Mouse (Mus musculus): ENCODE results near the gene Dnah7a.
A peak's percentile ranks its signal among the peaks of the same experiment; 100 is the strongest.
"Not testable (repeated sequence)": the region's sequence is repeated elsewhere in the genome, so short reads cannot be mapped to it uniquely, and the experiment has no call there.

Dnah7a gene

DNA sequence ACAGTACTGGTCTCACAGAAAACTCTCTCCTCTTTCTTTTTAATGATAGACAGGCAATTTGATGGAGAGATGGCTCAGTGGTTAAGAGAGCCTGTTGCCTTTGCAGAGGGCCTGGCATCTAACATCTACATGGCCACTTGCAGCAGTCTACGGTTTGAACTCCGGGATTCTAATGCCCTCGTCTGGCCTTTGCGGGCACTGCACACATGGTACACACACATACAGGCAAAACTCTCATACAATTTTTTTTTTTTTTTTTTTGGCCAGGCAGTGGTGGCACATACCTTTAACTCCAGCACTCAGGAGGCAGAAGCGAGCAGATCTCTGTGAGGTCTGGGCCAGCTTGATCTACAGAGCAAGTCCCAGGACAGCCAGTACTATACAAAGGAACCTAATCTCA, 2.4 kb downstream of the Dnah7a start:
- no peak for DNase-seq (ENCODE audit: low spot score)

DNA sequence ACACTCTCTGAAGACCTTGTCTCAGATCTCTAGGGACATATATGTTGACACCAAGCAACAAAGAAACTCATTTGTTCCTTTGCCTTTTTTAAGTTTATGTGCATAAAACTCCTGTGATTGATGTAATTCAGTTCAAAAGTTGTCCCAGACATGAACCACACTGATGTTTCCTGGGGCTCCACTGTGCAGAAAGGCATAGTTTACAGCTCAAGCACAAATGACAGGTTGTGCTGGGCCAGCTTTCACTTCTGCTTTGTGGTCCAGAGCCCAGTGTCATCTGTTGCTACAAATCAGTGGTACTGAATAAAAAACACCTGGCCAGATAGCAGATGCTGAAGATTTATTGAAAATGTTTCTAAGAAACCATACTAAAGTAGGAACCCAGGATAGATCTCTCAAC, 42.3 kb downstream of the Dnah7a start:
- not testable (repeated sequence) for DNase-seq (ENCODE audit: low spot score)

DNA sequence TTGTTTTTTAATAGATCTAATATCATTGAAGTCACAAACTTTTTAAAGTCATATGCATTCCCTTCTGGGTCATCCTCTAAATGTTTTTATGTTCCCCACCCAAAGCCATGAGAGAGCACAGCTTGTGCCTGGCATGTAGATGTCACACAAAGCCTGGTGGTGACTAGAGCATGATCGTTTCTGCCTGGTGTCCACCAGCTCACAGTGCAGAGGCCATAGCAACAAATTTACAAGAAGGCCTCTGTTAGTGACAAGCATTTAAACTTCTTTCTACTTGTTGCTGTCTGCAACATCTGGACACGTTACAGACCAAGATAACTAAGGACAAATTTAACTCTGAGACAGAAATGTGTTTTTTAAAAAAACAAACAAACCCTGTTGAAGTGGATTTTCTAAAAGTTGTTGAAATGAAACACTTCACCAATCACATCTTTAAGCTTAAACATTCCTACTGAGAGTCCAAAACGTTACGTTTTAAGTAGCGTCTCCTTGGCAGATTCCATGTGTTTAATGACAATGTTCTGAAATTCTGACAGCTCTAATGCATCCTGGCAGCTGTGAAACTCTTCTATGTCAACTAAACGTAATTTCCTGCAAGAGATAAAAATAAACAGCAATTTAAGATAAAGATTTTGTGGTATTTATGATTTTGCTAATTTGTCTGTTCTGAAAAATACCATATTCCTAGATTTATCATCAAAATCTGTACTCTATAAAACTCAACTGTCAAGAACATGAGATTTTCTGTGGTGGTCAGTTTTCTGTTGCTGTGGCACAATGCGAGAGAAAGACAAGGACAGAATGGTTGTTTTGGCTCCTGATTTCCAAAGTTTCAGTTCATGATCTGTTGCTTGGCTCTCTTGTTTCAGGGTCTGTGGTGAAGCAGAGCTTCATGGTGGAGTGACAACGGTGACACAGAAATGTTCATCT, 66.5 kb downstream of the Dnah7a start:
- no peak for DNase-seq (ENCODE audit: low spot score)

DNA sequence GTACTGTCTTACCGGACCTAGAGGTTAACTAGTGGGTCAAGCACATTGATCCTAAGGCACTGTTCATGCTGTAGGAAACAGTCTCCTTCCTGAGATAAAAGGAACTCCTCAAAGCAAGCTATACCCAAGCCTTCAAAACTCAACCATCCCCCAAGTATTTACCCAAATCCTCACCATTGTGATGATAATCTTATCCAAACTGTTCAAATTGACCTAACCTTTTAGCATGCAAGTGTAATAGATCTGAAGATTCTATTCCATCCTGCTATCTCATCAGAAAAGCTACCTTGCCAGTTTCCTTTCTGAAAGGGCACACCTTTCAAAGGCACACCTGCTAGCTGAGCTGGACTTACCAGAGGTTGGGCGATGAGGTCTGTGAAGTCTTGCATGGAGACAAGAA, 70.9 kb downstream of the Dnah7a start:
- not testable (repeated sequence) for DNase-seq (ENCODE audit: low spot score)

DNA sequence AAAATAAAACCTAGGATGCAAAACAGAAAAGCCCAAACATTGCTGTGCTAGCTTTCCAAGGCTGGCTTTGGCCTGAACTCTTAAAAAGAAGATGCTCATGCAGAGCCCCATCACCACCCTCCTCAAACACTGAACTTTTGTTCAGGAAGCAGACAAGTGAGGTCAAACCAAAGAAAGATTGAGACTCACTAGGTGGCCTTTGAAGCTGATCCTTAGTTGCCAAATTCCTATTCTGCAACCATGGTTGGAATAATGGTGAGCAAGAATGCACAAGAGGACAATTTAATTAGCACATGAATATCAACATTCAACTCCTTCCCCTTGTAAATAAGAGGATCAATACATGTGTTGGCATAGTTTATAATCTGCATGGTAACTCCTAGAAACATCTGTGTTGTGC, 74.5 kb downstream of the Dnah7a start:
- not testable (repeated sequence) for DNase-seq (ENCODE audit: low spot score)

DNA sequence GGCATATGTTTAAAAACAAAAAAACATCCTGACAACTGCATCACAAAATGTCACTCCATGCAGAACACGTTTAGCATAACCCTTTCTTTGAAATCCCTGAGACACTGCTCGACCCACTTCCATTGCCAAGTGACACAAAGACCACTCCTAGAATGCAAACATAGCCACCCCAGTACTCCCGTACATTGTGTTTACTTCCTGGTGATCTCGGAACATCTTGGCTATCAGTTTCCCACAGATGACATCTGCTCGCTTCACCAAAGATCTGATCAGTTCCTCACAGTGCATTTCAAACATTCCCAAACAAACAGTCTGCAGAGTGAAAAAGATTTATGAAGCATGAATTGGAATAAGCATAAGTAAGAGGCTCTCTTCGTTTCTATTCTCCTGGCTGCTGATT, 76.6 kb downstream of the Dnah7a start:
- no peak for DNase-seq (ENCODE audit: low spot score)

DNA sequence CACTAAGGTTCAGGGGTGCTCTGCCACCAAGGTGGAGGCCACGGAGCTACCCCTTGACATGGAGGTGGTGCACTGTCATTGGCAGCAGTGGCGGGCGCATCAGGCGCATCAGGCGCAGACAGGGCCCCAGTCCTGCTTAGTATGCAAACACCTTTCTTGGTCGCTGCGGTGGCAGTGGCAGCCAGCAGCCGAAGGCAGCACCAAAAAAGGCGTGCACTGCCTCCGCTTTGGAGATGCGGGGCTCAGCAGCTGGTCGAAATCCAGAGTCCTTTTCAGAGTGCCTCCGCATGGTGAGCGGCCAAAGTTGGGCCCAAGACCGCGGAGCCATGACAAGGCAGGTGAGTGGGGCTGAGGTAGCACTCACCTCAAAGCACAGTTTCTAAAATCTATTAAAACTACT, 93.1 kb downstream of the Dnah7a start:
- DNase-seq (ENCODE audit: low spot score): no peak

DNA sequence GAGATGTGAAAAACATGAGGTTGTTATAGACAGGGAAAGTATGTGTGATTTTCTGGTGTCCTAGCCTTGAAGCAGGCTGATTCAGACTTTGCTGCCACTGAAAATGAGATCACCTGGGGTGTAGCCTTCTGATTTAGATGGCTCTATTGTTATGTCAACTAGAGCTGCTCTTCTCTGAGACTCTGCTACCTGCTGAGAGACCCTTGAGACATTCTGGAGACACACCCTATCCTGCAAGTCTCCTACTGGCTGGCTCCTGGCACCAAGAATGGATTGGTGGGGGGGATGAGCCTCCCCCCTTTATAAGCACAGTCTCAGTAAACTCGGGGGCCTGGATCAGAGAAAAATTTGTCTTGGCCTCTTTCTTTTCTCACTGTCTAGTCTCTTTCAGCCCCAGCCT, 125.3 kb downstream of the Dnah7a start:
- DNase-seq (ENCODE audit: low spot score): not testable (repeated sequence)

DNA sequence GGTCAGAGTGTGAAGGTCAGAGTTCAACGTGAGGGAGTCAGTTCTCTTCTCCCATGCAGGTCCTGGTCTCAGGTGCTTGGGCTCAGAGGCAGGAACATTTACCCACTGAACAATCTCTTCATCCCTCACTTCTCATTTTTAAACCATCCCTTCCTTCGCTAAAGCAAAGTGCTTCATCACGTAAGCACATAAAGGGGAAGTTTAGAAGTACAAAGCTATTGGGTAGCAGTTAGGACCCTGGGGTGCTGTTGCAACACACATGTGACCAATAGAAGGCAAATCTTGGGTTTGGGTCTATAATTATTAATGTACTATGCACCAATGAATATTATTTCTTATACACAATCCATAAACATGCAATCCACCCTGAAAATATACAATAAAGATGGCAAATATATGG, 148.7 kb downstream of the Dnah7a start:
- DNase-seq (ENCODE audit: low spot score): not testable (repeated sequence)

DNA sequence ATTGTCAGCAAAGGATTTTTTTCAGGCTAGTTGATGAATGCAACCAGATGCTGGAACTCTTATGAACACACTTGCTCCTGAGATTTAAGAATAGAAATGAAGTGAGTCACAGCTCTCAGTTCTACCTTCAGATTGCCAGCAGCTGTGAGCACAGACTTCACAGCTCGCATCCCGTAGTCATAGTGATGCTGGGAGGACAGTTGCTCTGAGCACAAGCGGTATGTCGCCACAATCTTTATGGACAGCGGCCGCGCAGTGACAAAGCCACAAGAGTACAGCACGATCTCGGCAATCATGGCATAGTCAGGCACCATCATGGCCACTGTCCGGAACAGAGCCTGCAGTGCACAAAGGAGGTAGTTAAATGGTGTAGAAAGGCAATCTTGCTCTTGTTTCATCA, 159.6 kb downstream of the Dnah7a start:
- DNase-seq (ENCODE audit: low spot score): peak; percentile 0

DNA sequence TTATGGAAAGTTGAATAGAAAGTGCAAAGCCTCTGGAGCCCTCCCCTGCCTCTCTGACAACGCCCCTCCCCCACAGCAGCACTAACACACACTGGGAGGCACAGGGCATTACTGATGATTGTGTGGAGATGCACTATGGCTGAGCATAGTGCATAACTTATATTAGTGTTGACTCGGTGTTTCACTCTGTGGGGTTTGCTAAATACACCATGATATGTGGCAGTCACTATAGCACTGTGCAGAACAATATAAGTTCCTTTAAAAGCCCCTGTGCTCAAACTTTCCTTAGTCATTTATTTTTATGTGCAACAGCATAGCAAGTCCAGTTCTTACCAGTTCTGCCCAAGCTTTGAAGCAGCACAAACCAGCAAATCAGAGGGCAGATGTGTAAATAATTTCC, 168.2 kb downstream of the Dnah7a start:
- DNase-seq (ENCODE audit: low spot score): not testable (repeated sequence)

DNA sequence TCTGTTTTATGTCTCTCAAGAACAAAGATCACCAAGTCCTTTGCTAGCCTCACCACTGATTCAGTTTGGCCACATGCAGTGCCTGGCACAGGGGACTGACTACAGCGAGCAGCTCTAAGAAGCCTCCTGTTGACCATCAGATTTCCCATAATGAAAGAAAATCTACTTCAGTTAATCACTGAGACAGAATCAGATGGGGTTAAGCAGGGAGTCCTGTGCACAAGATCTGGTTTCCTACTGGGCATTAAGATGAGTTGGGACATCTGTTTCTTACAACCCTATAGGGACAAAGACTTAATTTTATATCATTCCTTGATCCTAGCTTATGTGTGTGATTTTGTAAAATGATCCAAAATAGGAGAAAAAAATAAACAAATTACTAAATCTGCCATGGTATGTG, 171.8 kb downstream of the Dnah7a start:
- DNase-seq (ENCODE audit: low spot score): not testable (repeated sequence)

DNA sequence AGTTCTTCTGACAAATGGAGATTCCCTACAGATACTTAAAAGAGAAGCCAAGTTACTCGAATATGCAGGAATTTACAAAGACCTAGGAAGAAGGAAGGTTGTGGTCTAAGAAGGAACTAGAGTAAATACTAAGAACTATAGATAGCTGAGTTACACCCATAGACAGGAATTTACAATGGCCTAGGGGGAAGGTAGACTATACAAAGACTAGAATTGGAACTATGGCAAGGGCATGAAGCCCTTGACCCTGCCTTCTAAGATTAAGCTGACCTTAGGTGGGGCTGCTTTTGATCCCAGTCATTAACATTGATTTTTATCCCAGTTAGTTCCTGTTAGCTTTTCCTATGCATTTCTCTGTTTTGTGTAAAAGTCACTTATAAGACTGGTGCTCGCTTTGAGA, 180.6 kb downstream of the Dnah7a start:
- DNase-seq (ENCODE audit: low spot score): not testable (repeated sequence)

DNA sequence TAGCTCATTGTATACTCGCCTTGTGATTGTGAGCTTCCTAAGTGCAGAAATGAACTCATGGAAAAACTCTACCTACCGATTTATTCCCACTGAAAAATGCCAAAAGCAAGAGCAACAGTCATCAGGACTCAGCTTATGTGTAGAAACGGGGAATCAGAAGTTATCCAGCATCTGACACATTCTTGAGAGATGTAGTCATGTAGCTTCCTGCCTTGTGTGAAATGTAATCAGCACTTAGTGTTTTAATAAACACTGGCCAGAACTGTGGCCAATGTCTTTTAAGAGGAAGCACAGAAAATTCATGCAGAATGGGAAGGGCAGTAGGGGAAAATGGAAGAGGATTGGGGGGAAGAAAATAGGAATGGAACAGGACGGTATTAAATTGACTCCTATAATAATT, 232.9 kb downstream of the Dnah7a start:
- no peak for DNase-seq (ENCODE audit: low spot score)

DNA sequence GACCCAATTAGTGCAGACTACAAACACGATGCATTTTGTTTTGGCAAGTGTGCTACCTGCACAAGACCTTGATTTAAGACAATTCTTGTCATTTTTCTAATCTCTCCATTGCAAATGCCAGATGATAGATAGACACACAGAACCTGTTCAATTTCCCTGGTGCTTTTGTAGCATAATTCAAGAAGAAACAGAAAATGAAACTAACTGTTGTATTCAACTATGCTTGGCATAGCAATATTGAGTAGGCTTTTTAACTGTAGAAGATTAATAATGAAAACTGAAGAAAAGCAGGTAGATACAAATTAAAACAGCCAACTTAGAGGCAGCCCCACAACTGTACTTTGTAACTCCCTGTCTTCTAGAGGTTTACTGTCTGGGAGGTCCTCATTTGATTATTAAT, 234.5 kb downstream of the Dnah7a start:
- not testable (repeated sequence) for DNase-seq (ENCODE audit: low spot score)

DNA sequence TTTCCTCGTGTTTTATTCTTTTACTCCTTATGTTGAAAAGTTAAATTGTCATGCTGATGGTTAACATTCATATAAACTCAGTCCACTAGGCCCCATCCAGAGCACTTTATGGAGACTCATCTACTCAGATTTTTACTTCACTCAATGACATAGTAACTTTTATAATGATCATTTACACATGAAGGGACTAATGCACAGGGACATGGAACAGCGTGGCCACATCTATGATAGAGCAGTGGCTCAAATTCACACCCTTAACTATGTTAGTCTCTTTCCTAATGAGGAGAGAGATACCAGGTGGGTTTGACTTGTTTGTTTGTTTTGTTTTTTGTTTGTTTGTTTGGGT, 239.3 kb downstream of the Dnah7a start:
- no peak for DNase-seq (ENCODE audit: low spot score)

DNA sequence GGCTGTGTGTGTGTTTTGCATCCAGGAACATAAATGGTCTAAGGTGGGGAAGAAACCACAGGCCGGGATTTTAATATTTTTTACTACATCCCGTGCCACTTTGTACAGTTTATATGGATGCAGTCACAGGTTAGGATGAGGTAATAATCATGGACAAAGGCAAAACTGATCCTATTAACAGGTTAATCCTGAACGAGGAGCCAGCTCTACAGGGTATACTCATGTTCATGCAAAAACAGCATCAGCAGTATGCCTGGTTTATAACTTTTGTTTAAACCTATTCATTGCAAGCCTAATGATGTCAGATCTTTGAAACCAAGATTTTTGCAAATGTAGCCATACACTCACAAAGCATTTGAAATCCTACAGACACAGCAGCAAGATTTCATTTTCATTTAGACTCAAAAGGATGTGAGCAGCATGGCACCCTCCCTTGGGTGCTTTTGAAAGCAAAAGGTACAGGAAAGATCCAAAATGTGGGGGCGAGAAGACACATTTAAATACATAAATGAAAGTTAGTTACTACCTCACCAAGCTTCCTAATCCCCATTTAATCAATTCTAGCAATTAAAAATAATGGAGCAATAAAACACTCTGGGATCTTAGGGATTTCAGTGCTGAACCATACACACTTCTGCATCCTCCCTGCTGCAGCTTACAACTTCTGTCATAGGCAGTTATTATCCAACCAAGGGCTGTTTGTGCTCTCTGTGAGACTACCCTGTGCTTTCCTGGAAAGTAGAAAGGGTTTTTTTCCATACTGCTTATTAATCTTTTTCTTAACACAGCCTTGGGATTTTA, 239.9 kb downstream of the Dnah7a start:
- DNase-seq (ENCODE audit: low spot score): not testable (repeated sequence)

DNA sequence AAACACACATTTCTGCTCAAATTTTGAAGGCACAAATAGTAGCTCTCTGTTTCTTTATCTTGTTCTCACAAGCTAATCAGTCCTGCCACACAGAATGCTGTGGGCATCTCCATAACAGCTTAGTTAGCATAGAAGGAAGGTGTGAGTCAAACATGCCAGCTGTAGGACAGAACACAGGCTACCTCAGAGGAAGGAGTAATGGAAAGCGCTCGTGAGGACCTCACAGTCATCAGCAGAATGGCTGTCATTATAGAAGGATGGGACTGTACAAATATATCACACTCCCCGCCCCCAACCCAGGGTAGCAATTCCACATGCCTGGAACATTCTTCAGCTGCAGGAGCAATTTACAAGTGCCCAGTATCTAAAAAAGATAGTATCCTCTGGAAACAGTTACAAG, 267.4 kb downstream of the Dnah7a start:
- DNase-seq (ENCODE audit: low spot score): not testable (repeated sequence)

DNA sequence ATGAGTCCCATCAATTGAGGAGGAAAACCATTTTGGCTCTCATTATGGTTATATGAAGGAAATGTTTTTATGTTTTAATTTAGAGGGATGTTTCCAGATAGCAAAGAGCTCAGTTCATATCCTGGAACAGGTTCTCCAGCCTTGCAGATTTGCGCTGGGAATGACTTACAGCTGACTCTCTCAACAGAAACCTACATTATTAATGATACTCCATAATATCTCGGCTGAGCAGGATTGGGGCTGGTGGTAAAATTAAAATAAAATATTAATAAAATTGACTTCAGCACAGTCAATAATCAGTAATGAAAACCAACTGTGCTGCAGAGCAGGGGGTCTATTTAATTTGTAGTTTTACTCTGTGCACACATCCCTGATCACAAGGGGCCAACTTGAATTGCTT, 274.2 kb downstream of the Dnah7a start:
- DNase-seq (ENCODE audit: low spot score): not testable (repeated sequence)

DNA sequence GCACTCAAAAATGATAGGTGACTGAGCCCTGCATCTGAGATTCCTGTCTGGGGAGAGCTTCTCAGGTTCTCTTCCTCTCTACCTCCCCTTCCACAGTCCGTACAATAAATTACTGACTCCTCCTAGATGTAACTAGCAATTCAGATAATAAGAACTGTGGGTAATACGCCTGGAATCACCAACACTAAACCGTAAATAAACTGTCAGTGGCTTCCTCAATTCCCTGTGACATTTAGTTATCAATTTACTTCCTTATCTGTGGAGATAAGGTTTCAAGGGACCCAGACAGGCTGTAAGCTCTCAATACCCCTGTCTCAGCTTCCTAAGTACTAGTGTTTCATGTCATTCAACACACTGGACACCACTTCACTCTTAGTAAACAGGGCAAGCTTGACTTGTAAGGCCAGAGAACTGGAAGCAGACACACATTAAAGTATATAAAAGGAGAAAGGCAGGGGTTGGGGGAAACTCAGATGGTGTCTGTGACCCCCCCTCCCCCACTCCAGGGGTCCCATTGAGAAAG, 300.7 kb downstream of the Dnah7a start:
- no peak for DNase-seq (ENCODE audit: low spot score)

DNA sequence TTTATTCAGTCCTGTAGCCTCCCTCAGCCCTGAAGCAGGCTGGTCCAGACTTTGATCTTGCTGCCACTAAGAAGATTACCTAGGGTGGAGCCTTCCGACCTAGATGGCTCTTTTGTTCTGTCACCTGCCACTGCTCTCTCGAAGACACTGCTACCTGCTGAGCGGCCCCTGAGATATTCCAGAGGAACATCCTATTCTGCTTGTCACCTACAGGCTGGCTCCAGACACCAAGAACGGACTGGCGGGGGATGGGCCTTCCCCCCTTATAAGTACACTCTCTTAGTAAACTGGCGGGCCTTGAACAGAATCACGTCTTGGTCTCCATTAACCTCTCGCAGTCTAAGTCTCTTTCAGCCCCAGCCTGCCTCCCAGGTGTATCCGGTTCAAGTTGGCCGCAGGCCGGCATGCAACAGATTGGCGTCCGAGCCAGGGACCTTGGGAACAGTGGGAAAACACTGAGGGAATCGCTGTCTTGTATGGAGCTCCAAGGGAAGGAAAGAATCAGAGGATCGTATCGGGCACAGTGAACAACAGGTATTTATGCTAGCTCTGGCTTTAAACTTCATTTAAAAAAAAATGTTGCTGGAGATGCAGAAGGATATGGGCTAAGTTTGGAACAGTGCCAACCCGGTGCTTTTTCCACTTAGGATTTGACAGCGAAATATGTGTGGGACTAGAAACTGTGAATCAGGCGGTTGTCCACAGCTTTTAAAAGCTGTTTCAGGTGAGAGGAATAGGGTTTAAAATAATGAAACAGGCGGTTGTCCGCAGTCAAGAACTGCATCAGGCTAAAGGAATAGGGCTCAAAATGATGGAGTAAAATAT, 312.4 kb downstream of the Dnah7a start:
- DNase-seq (ENCODE audit: low spot score): not testable (repeated sequence)

DNA sequence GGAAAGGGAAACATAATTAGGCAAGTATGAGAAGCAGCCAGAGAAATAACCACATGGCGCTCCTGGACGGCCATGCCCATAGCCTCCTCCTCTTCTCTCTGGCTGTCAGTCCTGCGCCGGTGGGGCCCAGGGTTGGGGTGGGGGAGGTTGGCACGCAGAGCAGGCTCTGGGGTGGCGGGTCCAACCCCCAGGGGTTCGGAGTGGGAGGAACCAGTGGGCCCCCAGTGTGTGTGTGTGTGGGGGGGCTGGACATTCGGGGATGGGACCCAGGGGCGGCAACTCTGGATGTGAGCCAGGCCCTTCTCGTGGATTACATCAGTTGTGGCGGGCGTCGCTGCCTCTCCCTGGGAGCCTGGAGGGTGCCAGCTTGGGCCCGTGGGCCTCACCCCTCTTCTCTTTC, 317.8 kb downstream of the Dnah7a start:
- no peak for DNase-seq (ENCODE audit: low spot score)

Data from layer of hippocampus, adult 9-10 months (tissue).